Mouse (Mus musculus) thymus, postnatal 4 days (tissue): Measurements from ENCODE around the gene Cry1.
A peak's percentile ranks its signal among the peaks of the same experiment; 100 is the strongest.

Experiments
- DNase-seq: peaks from one replicate; pipeline ENCODE4 v3.0.0; 2021

The Cry1 gene

DNA sequence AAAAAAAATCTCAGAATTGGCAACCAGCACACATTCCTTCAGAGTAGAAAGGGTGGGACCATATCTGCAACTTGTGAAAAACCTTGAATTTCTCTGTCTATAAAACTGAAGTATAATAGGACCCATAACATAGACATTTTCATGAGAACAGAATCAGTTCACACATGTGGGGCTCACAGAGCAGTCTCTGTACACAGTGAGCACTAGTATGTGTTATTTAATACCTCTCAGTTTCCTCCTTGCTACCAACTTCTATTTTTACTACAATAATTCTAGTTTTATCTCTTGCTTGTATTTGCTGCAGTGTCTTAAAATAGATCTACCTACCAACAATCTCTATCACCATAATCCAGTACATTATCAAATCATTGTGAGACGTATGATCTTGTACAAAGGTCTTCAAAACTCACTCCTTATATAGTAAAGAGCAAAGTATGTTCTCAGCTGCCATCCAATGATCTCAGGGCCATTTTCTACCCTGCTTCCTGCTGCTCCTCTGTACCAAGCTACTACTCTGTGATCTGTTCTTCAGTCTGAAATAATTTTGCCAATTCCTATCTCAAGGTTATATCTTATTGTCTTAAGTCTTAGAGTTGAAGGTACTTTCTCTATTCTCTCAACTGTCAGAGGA lies 24.8 kb downstream of the Cry1 start:
- DNase-seq = no peak

DNA sequence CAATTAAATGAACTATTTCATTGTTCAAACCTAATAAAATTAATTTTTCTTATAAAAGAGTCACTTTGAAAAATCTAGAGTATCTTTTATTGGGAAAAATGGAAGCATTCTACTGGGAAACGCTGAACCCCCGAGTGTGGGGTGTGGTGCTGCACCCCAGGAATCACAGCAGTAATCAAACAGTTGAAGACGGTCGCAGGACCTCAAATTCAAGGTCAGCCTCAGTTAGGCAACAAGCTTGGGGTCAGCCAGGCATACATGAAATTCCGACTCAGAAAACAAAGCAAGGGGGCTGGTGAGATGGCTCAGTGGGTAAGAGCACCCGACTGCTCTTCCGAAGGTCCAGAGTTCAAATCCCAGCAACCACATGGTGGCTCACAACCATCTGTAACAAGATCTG lies 27.4 kb downstream of the Cry1 start:
- DNase-seq = no peak

DNA sequence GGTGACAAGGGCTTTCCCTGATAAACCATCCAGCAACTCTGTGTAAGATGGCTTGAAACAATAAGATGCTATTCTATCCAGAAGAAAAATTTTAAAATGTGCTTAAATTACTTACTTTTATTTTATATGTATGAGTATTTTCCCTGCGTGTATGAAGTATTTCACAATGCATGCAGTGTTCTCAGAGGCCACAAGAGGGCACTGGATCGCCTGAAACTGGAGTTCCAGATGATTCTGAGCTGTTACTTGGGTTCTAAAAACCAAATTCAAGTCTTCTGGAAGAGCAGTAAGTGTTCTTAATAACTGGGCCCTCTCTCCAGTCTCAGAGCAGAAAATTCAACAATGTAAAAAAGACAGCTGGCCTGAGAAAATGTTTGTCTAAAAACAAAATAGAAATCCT lies 30.7 kb downstream of the Cry1 start:
- DNase-seq = peak; percentile 85

DNA sequence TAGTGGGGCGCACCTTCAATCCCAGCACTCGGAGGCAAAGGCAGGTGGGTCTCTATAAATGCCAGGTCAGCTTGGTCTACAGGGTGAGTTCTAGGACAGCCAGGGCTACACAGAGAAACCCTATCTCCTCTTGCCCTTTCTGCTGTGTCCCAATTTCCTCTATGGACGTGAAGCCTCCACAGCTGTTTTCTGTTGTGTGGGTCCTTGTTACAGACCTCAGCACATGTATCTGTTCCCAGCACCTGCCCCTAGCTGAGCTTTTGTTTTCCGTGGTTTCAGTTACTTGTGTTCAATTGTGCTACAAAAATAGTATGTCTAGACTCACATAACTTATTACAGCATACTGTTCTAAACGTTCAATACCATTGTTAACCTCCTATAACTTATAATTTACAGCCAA lies 35.6 kb downstream of the Cry1 start:
- DNase-seq = no peak

DNA sequence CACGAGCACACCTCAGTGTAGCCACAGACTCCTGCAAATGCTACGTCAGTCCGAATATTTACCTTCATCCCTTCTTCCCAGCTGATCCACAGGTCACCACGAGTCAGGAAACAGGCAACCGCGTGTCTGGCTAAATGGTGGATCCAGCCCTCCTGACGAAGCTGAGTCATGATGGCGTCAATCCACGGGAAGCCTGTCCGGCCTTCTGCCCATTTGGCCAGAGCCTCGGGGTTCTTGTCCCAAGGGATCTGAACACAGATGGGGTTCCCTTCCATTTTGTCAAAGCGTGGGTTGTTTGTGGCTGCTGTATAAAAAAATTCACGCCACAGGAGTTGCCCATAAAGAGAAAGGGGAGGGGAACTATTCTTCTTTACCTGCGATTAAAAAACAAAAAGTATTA lies 38.6 kb downstream of the Cry1 start:
- no peak for DNase-seq

DNA sequence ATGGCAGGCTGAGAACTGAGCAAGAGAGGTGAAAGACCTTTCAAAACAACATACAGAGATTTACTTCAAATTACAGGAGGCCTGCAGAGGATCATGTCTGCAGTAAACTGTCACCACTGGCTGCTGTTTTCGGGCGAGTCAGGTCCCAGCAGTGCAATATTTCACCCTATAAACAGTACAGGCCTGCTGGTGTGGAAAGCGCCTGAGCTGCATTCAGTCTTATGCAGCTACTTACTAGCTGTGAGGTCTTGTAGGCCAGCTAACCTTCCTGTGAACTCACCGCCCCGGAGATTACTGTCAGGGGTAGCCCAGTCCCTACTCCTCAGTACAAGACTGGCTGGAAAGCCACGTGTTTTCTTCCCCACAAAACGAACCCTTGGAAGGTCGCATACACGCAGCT lies 43.4 kb downstream of the Cry1 start:
- no peak for DNase-seq

DNA sequence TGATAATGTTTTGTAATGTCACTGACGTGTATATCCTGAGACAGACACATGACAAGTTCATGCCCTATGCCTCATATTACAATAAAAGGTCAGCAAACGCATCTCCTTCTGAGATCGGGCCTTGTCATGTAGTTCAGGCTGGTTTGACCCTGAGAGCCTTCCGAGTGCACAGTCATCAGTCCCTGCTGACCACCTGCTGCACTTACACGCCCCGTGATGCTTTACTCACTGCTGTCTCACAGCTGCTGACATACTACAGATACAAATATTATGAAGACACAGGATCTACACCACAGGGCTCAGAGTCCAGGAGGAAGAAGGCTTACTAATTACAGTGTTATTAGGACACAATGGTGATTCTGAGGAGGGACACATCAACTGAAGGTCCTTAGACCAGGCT lies 48.3 kb downstream of the Cry1 start:
- DNase-seq = no peak

DNA sequence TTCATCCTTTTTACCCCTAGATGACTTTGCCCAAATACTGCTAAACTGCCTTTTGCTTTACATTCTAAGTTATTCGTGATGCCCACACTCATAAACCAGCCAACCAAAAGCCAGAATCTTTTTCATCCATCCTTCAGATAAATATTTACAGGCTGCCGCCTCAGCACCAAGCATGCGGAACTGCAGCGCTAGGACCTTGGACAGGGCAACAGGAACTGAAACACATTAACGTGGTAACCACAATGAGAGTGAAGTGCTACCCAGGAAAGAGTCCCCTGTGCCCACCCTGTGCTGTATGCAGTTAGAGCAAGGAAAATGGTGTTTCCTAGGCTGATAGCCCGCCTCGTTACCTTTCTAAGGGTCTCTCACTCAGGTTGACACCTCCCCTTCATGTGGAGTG lies 56.4 kb downstream of the Cry1 start:
- DNase-seq = peak; percentile 48

DNA sequence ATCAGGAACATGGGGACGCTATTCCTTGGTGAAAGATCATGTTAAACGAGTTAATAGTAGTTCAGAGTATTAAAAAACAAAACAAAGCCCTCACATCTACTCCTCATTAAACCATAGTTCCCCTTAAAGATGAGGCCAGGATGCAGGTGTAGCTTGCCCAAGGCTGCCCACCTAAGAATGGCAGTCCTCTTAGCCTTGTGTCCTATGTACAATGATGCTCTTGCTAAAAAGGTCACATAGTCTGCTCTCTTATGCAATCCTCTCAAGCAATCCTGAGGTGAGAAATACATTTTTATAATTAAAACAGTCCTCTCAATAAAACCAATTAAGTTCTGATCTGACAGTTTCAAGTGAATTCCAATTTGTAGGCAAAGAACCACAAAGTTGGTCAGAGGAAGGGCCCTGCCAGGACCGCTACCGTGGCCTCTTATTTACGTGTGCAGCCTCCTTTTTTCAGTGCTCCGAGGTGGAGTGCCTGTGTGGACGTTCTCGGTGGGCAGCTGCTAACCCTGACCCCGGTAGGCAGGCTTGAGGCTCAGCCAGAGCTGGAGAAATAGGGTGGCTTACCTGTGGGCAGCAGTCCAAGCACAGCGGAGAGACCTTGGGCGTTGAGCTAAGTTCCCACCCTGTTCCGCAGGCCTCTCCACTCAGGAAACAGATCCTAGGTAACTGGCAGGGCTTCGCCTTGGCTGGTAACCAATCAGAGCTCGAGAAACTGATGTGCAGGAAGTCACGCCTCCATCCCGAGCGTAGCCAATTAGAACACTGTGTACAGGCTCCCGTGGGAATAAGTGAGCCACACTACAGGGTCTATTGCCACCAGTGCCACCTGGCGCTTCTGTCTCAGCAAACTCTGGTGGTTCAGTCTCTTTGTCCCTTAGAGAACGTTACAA lies 57.2 kb downstream of the Cry1 start, which contains the start of gene Mterf2:
Gene Mterf2 (minus strand): TSS at position 633 of the 893 bp plus-strand sequence.
- DNase-seq = peak; percentile 86

DNA sequence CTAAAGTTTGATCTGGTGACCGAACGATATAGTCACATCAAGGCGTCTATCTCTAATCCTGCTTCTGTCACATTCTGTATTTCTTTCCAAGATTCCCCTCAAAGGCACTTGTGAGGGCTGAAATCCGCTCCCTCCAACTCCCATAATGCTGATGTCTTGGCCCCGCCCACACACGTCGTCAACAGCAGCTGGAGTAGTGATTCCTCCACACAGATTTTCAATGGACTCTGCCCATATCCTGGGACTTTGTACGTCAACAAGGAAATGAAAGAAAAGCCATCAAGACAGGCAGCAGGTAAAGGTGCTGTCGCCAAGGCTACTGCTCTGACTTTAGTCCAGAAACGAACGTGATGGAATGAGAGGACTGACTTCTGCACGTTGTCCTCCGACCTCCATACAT lies 59.7 kb downstream of the Cry1 start:
- DNase-seq = no peak

DNA sequence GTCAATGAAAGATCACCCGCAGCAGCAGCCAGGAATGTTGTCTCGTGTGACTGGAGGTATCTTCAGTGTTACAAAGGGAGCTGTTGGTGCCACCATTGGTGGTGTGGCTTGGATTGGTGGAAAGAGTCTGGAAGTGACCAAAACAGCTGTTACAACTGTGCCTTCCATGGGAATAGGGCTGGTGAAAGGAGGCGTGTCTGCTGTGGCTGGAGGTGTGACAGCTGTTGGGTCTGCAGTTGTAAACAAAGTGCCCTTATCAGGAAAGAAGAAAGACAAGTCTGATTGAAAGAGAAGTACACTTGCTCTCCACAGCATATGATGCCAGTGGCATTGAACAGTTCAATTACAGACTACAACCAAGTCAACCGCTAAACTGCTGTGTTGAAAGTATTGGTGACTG lies 70.5 kb downstream of the Cry1 start:
- no peak for DNase-seq

DNA sequence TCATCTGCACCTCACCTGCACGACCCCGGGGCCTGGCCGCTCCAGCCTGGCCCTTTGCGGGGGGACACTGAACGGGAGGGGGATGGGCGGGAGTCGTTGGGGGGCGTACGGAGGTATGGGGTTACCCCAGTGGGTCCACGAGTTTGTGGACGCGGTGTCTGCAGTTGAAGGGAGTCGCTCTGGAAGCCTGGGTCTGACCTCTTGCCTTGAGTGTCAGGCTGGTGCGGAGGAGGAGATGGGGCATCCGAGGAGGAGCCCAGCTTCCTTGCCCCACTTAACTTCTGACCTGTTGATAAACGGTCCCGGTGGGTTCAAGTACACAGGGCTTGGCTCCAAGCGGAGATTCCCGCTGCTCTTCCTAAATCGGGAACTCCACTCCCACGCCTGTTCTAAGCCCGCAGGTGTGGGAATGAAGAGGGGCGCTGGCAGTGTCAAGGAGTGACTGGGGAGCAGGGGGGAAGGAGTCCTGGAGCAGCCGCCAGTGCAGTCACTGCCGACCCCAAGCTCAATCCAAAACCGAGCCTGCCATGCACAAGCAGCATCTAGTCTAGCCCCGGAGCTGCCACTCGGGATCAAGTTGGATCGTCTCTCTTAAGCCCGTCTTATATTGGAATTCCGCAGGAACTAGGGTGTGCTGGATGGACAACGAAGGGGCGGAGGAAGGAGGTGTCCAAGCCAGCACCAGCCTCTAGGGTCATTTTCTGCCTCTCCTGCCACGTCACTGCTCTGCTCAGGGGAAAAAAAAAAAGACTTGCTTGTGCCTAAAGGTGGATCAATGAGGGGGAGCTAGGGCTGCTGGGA lies 81.6 kb downstream of the Cry1 start:
- DNase-seq = peak; percentile 46

DNA sequence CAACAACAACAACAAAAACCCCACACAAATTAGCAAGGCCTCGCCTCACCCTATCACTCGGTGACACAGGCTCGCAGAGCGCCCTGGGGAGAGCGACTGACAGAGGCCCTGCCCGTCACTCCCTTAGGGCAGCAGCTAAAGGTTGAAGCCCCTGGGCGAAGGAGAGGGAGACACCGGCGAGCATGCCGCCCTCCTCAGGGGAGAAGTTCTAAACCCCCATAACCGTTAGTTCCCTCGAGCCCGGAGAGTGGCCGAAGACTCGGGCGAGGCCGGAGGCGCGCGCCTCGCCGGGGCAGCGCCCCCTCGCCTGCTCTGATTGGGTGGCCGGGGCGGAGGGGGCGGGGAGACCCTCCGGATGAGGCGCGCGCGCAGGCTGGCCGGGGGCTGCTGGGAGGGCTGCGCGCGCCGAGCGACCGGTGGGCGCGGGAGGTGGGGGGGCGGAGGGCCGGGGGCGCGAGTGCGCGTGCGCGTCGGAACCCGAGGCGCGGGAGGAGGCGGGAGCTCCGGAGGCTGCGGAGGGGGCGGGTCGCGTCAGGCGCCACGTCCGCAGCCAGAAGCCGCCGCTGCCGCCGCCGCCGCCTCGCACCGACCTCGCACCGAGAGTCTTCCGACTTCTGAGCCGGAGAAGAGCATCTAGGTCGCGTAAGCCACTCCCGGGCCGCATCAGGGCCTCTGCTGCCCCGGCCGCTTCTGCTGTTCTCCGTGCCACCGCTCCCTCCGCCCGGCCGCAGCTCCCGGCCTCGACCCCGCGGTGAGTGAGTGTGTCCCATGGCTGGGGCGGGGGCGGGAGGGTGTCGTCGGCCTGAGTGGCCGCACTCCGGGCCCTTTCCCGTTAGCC lies 82.4 kb downstream of the Cry1 start, which contains the start of the genes Fhl4 and Tmem263:
Gene Fhl4 (minus strand): TSS at position 249 of the 838 bp plus-strand sequence.
Gene Tmem263 (plus strand): TSS at position 381 of the 838 bp plus-strand sequence.
- peak; percentile 96 for DNase-seq

DNA sequence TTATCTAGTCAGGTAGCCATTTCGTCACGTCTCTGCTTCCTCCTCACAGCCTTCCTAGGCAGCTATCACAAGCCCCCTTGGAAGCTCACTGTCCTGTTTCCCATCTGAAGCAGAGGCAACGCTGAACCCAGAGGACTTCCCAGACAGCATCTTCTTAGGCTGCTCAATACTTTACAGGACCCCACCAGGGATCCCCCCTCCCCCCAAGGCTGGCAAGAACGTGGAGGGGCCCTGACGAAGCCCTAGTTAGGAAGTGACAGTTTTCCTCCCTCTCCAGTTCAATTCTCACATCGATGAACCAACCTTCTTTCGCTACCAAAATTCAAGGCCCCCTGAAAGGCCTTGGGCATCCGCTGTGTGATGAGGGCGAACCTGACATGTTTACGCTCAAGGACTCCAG lies 83.0 kb downstream of the Cry1 start:
- DNase-seq = peak; percentile 61
